Mouse (Mus musculus) kidney, postnatal 0 days (tissue): ENCODE data around the gene Syt16. TPM values are rescaled to one million over a fixed set of nuclear protein-coding genes. Genes with fewer than 3 reads are reported as not detected.

Experiments
- ATAC-seq: fragments of 200-750 bp; cut with Nextera tagmentation; replicated peaks from 2 replicates; pipeline ENCODE4 v1.8.0; 2017; ENCODE audit warnings: low read depth, moderate number of reproducible peaks, moderate TSS enrichment, moderate library complexity; ENCODE audit not compliant: low FRiP score
- DNase-seq: peaks from one replicate; pipeline ENCODE4 v3.0.0-alpha.2; 2016; ENCODE audit warnings: low spot score
- H3K27ac ChIP-seq: fragments of 300-500 bp; sonication (generic); 2 replicates; pipeline ENCODE4 v1.5.1; 2014; ENCODE audit warnings: mild to moderate bottlenecking
- H3K27me3 ChIP-seq: fragments of 300-500 bp; sonication (generic); 2 replicates; pipeline ENCODE4 v1.6.1; 2014; ENCODE audit warnings: low read length, mixed read lengths; ENCODE audit not compliant: insufficient read depth
- H3K36me3 ChIP-seq: fragments of 300-500 bp; sonication (generic); 2 replicates; pipeline ENCODE4 v1.6.1; 2014; ENCODE audit warnings: low read length, mixed read lengths; ENCODE audit not compliant: insufficient read depth
- H3K4me1 ChIP-seq: fragments of 300-500 bp; sonication (generic); replicated peaks from 2 replicates; pipeline ENCODE4 v1.6.1; 2014; ENCODE audit warnings: antibody characterized with exemption, low read length, mixed read lengths; ENCODE audit not compliant: insufficient read depth
- H3K4me2 ChIP-seq: fragments of 300-500 bp; sonication (generic); 2 replicates; pipeline ENCODE4 v1.6.1; 2014; ENCODE audit warnings: mild to moderate bottlenecking, low read length, moderate library complexity, mixed read lengths
- H3K4me3 ChIP-seq: fragments of 300-500 bp; sonication (generic); replicated peaks from 2 replicates; pipeline ENCODE4 v1.5.1; 2014; ENCODE audit warnings: low read depth, low read length
- H3K9ac ChIP-seq: fragments of 300-500 bp; sonication (generic); 2 replicates; pipeline ENCODE4 v1.6.1; 2014; ENCODE audit warnings: low read depth, low read length
- H3K9me3 ChIP-seq: fragments of 300-500 bp; sonication (generic); replicated peaks from 2 replicates; pipeline ENCODE4 v1.6.1; 2016; ENCODE audit warnings: low read length, inconsistent platforms, mixed read lengths
- CTCF ChIP-seq: IDR thresholded peaks from 2 replicates; pipeline ENCODE4 v1.5.1; 2016; ENCODE audit warnings: antibody characterized with exemption, low read depth, mild to moderate bottlenecking, moderate library complexity
- WGBS: fragments of 180-500 bp; shearing (Covaris S2); extraction: QIAGEN DNeasy Blood & Tissue Kit; methylation state at CpG from one replicate; pipeline ENCODE4 v1.1.7; 2014; 5-methylcytosine and 5-hydroxymethylcytosine counted together
- polyA plus RNA-seq: library from polyadenylated mRNA; unstranded; fragments of >200 nt; fragmentation: Nextera tagmentation; extraction: Ambion mirVana; gene quantifications from 2 replicates; pipeline ENCODE4 v1.2.1, GENCODE M21; 2015

Gene Syt16
- polyA plus RNA-seq, 1 experiment from 2014 or later: 0.67 TPM

DNA sequence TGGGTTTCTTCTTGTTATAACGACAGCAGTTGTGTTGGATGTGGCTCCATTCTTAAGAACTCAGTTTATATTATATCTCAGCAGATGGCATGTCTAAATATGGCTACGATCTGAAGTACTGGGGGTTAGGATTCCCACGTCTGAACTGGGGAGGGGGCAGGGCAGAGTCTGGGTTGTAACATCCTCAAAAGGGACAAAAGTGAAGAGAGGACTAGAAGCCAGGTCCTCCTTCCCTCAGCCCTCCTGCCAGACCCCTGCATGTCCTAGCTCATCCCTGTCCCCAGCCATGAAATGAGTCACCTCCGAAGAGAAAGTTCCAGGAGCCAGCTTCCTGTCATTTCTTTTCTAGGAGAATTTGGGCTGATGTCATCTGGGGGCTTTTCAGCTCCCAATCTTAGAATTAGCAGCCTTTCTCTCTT, 111.2 kb downstream of the Syt16 start:
- WGBS: 59% methylated on average over 4 of the region's 4 CpGs
- Histone ChIP-seq H3K27me3 (no peaks in the 10 kb centered on the region), H3K9ac (no peak overlapping the region), H3K4me2 (no peak overlapping the region), H3K9me3 (no peaks in the 10 kb centered on the region), H3K36me3 (no peaks in the 10 kb centered on the region), H3K27ac (no peak overlapping the region), H3K4me3 (no peak overlapping the region), H3K4me1 (no peaks in the 10 kb centered on the region)
- DNase-seq: no peak
- TF ChIP-seq CTCF: no peak
- ATAC-seq: no peak

- Histone ChIP-seq H3K27me3 (no peaks in the 10 kb centered on the region), H3K36me3 (no peaks in the 10 kb centered on the region), H3K9me3 (no peaks in the 10 kb centered on the region), H3K4me1 (no peaks in the 10 kb centered on the region), H3K4me3 (no peak overlapping the region), H3K4me2 (no peak overlapping the region), H3K27ac (no peak overlapping the region), H3K9ac (no peak overlapping the region)
- ATAC-seq (no peak), DNase-seq (no peak)
- whole genome bisulfite sequencing: 88% methylated on average over 10 of the region's 10 CpGs
- no peak for TF ChIP-seq CTCF
These were observed 112.1 kb downstream of the Syt16 start for GRCm38 (mm10) chr12:74109462-74110068.

DNA sequence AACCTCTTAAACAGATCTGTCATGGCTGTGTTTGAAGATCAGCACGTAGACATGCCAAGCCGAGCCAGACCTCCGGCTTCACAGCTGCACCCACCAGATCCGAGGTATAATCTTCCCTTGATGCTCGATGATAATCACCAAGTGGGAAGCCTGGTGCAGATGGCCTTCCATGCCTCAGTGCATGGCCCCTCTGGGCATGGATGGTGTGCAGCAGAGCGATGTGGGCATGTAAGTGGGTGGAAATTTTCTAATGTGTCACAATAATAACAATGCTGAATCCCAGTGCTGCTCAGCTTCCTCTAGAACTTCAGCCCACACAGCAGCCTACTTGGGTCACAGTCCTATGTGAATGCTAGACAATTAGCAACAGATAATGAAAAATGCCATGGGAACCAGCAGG, 119.4 kb downstream of the Syt16 start:
- Histone ChIP-seq H3K9ac (no peak overlapping the region), H3K27ac (no peak overlapping the region), H3K36me3 (no peaks in the 10 kb centered on the region), H3K4me1 (no peaks in the 10 kb centered on the region), H3K4me3 (no peak overlapping the region), H3K27me3 (no peaks in the 10 kb centered on the region), H3K4me2 (no peak overlapping the region), H3K9me3 (no peaks in the 10 kb centered on the region)
- 44% methylated on average over 6 of the region's 6 CpGs for WGBS
- TF ChIP-seq CTCF: no peak
- ATAC-seq: peak; percentile 36; the same call in 1 of the 2 replicates
- peak; percentile 47 for DNase-seq

DNA sequence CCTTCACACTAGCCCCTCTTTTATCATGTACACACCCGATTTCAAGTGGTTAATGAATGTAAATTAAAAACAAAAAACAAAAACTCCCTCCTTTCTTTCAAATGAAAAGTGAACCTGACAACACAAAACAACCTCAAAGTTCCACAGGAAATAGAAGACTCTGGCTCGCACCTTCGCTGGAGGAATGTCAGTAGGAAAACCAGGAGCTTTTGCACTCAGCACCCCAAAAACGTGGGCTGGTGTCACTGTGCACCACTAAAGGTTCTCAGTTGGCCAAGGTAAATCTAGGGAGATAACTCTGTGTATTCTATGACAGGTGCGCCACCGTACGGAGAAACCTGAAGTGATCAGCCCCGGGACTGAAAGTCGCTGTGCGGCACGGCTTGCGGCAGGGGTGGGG, 128.3 kb downstream of the Syt16 start:
- H3K27ac ChIP-seq: no peak overlapping the region
- ATAC-seq (no peak), DNase-seq (no peak)
- no peak for TF ChIP-seq CTCF
- no peak overlapping the region for H3K9ac ChIP-seq
- no peaks in the 10 kb centered on the region for H3K36me3 ChIP-seq
- no peak overlapping the region for H3K4me3 ChIP-seq
- no peak overlapping the region for H3K4me2 ChIP-seq
- H3K4me1 ChIP-seq: no peaks in the 10 kb centered on the region
- WGBS: 86% methylated on average over 12 of the region's 12 CpGs
- no peaks in the 10 kb centered on the region for H3K9me3 ChIP-seq
- no peaks in the 10 kb centered on the region for H3K27me3 ChIP-seq

GRCm38 (mm10) chr12:74128229-74128628, 130.8 kb downstream of the Syt16 start:
- H3K9me3 ChIP-seq: no peaks in the 10 kb centered on the region
- H3K9ac ChIP-seq: no peak overlapping the region
- no peaks in the 10 kb centered on the region for H3K36me3 ChIP-seq
- H3K27ac ChIP-seq: no peak overlapping the region
- H3K27me3 ChIP-seq: no peaks in the 10 kb centered on the region
- no peak overlapping the region for H3K4me3 ChIP-seq
- DNase-seq (no peak), ATAC-seq (no peak)
- H3K4me2 ChIP-seq: no peak overlapping the region
- TF ChIP-seq CTCF: no peak
- WGBS: 54% methylated on average over 1 of the region's 1 CpGs
- no peaks in the 10 kb centered on the region for H3K4me1 ChIP-seq

- Histone ChIP-seq H3K9me3 (no peaks in the 10 kb centered on the region), H3K4me3 (no peak overlapping the region), H3K27ac (no peak overlapping the region), H3K4me2 (no peak overlapping the region), H3K9ac (no peak overlapping the region), H3K36me3 (no peaks in the 10 kb centered on the region), H3K4me1 (no peaks in the 10 kb centered on the region), H3K27me3 (no peaks in the 10 kb centered on the region)
- no peak for TF ChIP-seq CTCF
- WGBS: 49% methylated on average over 2 of the region's 2 CpGs
- ATAC-seq (no peak), DNase-seq (no peak)
These were observed 134.3 kb downstream of the Syt16 start for GRCm38 (mm10) chr12:74131790-74132189.

- H3K27me3 ChIP-seq: no peaks in the 10 kb centered on the region
- DNase-seq: no peak
- H3K4me3 ChIP-seq: no peak overlapping the region
- H3K4me1 ChIP-seq: no peaks in the 10 kb centered on the region
- TF ChIP-seq CTCF: no peak
- no peaks in the 10 kb centered on the region for H3K36me3 ChIP-seq
- ATAC-seq: no peak
- no peak overlapping the region for H3K4me2 ChIP-seq
- H3K9ac ChIP-seq: no peak overlapping the region
- WGBS: 76% methylated on average over 7 of the region's 7 CpGs
- H3K9me3 ChIP-seq: no peaks in the 10 kb centered on the region
- no peak overlapping the region for H3K27ac ChIP-seq
These were observed 144.7 kb downstream of the Syt16 start for GRCm38 (mm10) chr12:74142147-74142546.
